Mouse (Mus musculus): ENCODE measurements at regions not wholly inside any gene's neighbourhood (a gene's known extent, or its start where the extent isn't known, plus 50 kb on each side); places are given as distances from the start of the nearest gene placed in this dataset.
A peak's percentile ranks its signal among the peaks of the same experiment; 100 is the strongest.

- Histone ChIP-seq H3K36me3 (replicated peaks; ENCODE audit: control insufficient read depth, insufficient read depth, low read length) (no peaks in the 10 kb centered on the region), H3K4me3 (ENCODE audit: low read depth, low read length) (no peak overlapping the region), H3K27ac (ENCODE audit: low read depth) (no peak overlapping the region), H3K9me3 (replicated peaks; ENCODE audit: control insufficient read depth, low read length) (no peaks in the 10 kb centered on the region), H3K9ac (replicated peaks; ENCODE audit: low read depth, low read length) (no peak overlapping the region), H3K4me2 (ENCODE audit: low read depth, low read length) (no peak overlapping the region), H3K4me1 (ENCODE audit: control insufficient read depth, insufficient read depth) (no peaks in the 10 kb centered on the region), H3K27me3 (ENCODE audit: control insufficient read depth, insufficient read depth, low read length) (no peaks in the 10 kb centered on the region)
- DNase-seq (ENCODE audit: low spot score) (no peak), ATAC-seq (ENCODE audit: insufficient read depth, low read depth) (no peak)
- TF ChIP-seq EP300 (IDR thresholded peaks at IDR 0.05; ENCODE audit: low read depth) (no peak), CTCF (IDR thresholded peaks at IDR 0.05; ENCODE audit: low read depth) (no peak)
Measured at GRCm38 (mm10) chr1:113980111-113980510, 1704.4 kb upstream of the Cntnap5a start.

GRCm38 (mm10) chr1:113989676-113990296 lies 1694.8 kb upstream of the Cntnap5a start:
- Histone ChIP-seq H3K36me3 (replicated peaks; ENCODE audit: control insufficient read depth, insufficient read depth, low read length) (no peaks in the 10 kb centered on the region), H3K4me2 (ENCODE audit: low read depth, low read length) (no peak overlapping the region), H3K27ac (ENCODE audit: low read depth) (no peak overlapping the region), H3K9ac (replicated peaks; ENCODE audit: low read depth, low read length) (no peak overlapping the region), H3K27me3 (ENCODE audit: control insufficient read depth, insufficient read depth, low read length) (no peaks in the 10 kb centered on the region), H3K9me3 (replicated peaks; ENCODE audit: control insufficient read depth, low read length) (no peaks in the 10 kb centered on the region), H3K4me3 (ENCODE audit: low read depth, low read length) (no peak overlapping the region), H3K4me1 (ENCODE audit: control insufficient read depth, insufficient read depth) (no peaks in the 10 kb centered on the region)
- DNase-seq (ENCODE audit: low spot score), result no peak
- TF ChIP-seq CTCF (IDR thresholded peaks at IDR 0.05; ENCODE audit: low read depth) (no peak), EP300 (IDR thresholded peaks at IDR 0.05; ENCODE audit: low read depth) (no peak)
- 78% methylated on average over 6 of the region's 6 CpGs for WGBS
- no peak for ATAC-seq (ENCODE audit: insufficient read depth, low read depth)

DNA sequence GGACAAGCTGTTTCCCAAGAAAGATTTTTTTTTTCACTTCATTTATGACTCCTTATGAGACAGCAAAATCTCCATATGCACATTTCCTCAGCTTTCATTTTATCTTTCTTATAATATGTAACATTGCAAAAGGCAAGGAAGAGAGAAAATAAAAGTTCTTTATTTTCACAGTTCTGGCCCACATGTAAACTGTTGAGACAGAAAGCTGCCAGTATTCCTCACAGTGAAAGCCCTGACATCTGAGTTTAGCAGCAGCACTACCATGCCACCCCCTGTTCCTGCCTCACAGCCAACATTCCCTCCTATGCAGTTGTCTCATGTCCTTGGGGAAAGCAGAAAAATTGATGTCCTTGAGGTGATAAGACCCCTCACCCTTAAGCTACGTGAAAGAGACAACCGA lies 1692.1 kb upstream of the Cntnap5a start:
- WGBS, result 17% methylated on average over 2 of the region's 2 CpGs
- no peak overlapping the region for H3K9ac ChIP-seq (replicated peaks; ENCODE audit: low read depth, low read length)
- no peak for DNase-seq (ENCODE audit: low spot score)
- H3K27me3 ChIP-seq (ENCODE audit: control insufficient read depth, insufficient read depth, low read length), result no peaks in the 10 kb centered on the region
- H3K4me2 ChIP-seq (ENCODE audit: low read depth, low read length), result no peak overlapping the region
- H3K4me3 ChIP-seq (ENCODE audit: low read depth, low read length), result no peak overlapping the region
- TF ChIP-seq CTCF (IDR thresholded peaks at IDR 0.05; ENCODE audit: low read depth) (no peak), EP300 (IDR thresholded peaks at IDR 0.05; ENCODE audit: low read depth) (no peak)
- H3K9me3 ChIP-seq (replicated peaks; ENCODE audit: control insufficient read depth, low read length), result no peaks in the 10 kb centered on the region
- no peaks in the 10 kb centered on the region for H3K36me3 ChIP-seq (replicated peaks; ENCODE audit: control insufficient read depth, insufficient read depth, low read length)
- H3K27ac ChIP-seq (ENCODE audit: low read depth), result no peak overlapping the region
- H3K4me1 ChIP-seq (ENCODE audit: control insufficient read depth, insufficient read depth), result no peaks in the 10 kb centered on the region
- ATAC-seq (ENCODE audit: insufficient read depth, low read depth), result no peak

DNA sequence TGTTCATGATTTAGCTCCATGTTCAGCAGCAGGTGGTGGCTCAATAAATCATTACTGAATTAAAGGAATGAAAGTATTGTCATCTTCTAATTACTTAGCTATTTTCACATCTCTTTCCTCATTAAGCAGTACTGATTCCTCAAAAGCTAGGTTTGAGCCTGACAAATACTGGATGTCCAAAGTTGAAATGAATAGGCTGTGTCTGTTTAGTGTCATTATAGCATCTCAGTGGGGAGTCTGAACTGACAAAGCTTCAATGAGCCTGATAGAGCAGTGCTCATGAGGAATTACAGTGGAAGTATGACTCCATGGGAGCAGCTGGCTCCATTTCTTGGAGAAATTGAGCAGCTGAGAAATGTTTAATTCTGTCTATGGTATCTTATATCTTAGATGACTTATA lies 1646.7 kb upstream of the Cntnap5a start:
- DNase-seq (ENCODE audit: low spot score) (no peak), ATAC-seq (ENCODE audit: insufficient read depth, low read depth) (no peak)
- Histone ChIP-seq H3K27me3 (ENCODE audit: control insufficient read depth, insufficient read depth, low read length) (no peaks in the 10 kb centered on the region), H3K9ac (replicated peaks; ENCODE audit: low read depth, low read length) (no peak overlapping the region), H3K36me3 (replicated peaks; ENCODE audit: control insufficient read depth, insufficient read depth, low read length) (no peaks in the 10 kb centered on the region), H3K4me1 (ENCODE audit: control insufficient read depth, insufficient read depth) (no peaks in the 10 kb centered on the region), H3K4me3 (ENCODE audit: low read depth, low read length) (no peak overlapping the region), H3K27ac (ENCODE audit: low read depth) (no peak overlapping the region), H3K9me3 (replicated peaks; ENCODE audit: control insufficient read depth, low read length) (0 out of 2 replicates have a peak, but pooled peaks cover 4% of the 10 kb centered on the region), H3K4me2 (ENCODE audit: low read depth, low read length) (no peak overlapping the region)
- TF ChIP-seq EP300 (IDR thresholded peaks at IDR 0.05; ENCODE audit: low read depth) (no peak), CTCF (IDR thresholded peaks at IDR 0.05; ENCODE audit: low read depth) (no peak)

DNA sequence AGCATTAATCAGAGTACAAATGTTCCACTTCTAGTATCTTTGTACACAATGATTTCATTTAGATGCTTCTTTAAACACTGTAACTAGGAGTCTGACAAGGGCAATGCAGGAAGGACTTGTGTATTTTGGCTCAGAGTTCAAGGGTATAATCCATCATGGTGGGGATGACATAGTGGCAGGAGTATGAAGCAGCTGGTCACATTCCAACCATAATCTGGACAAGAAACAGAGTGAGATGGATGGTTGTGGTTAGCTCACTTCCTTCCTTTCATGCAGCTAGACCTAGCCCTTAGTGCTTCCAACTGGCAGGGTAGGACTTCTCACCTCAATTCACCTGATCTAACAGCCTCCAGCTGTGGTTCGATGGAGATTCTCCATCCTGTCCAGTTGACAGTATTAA lies 1645.2 kb upstream of the Cntnap5a start:
- DNase-seq (ENCODE audit: low spot score), result peak; percentile 6
- H3K4me1 ChIP-seq (ENCODE audit: control insufficient read depth, insufficient read depth), result no peaks in the 10 kb centered on the region
- H3K27ac ChIP-seq (ENCODE audit: low read depth), result no peak overlapping the region
- H3K4me2 ChIP-seq (ENCODE audit: low read depth, low read length), result no peak overlapping the region
- no peak overlapping the region for H3K4me3 ChIP-seq (ENCODE audit: low read depth, low read length)
- 0 out of 2 replicates have a peak, but pooled peaks have one; percentile 24 for ATAC-seq (ENCODE audit: insufficient read depth, low read depth)
- 0 out of 2 replicates have a peak, but pooled peaks cover 4% of the 10 kb centered on the region for H3K9me3 ChIP-seq (replicated peaks; ENCODE audit: control insufficient read depth, low read length)
- WGBS, result 57% methylated on average over 1 of the region's 1 CpGs
- H3K27me3 ChIP-seq (ENCODE audit: control insufficient read depth, insufficient read depth, low read length), result no peaks in the 10 kb centered on the region
- no peak overlapping the region for H3K9ac ChIP-seq (replicated peaks; ENCODE audit: low read depth, low read length)
- H3K36me3 ChIP-seq (replicated peaks; ENCODE audit: control insufficient read depth, insufficient read depth, low read length), result no peaks in the 10 kb centered on the region
- TF ChIP-seq EP300 (IDR thresholded peaks at IDR 0.05; ENCODE audit: low read depth) (no peak), CTCF (IDR thresholded peaks at IDR 0.05; ENCODE audit: low read depth) (no peak)

GRCm38 (mm10) chr1:114063097-114063496 lies 1621.5 kb upstream of the Cntnap5a start:
- ATAC-seq (ENCODE audit: insufficient read depth, low read depth), result no peak
- no peaks in the 10 kb centered on the region for H3K36me3 ChIP-seq (replicated peaks; ENCODE audit: control insufficient read depth, insufficient read depth, low read length)

More at GRCm38 (mm10) chr1:114063097-114063496, 1621.5 kb upstream of the Cntnap5a start:
- H3K27ac ChIP-seq (ENCODE audit: low read depth), result no peak overlapping the region
- DNase-seq (ENCODE audit: low spot score), result no peak
- TF ChIP-seq EP300 (IDR thresholded peaks at IDR 0.05; ENCODE audit: low read depth) (no peak), CTCF (IDR thresholded peaks at IDR 0.05; ENCODE audit: low read depth) (no peak)
- no peak overlapping the region for H3K4me3 ChIP-seq (ENCODE audit: low read depth, low read length)
- H3K4me2 ChIP-seq (ENCODE audit: low read depth, low read length), result no peak overlapping the region
- no peak overlapping the region for H3K9ac ChIP-seq (replicated peaks; ENCODE audit: low read depth, low read length)
- H3K9me3 ChIP-seq (replicated peaks; ENCODE audit: control insufficient read depth, low read length), result no peaks in the 10 kb centered on the region
- H3K27me3 ChIP-seq (ENCODE audit: control insufficient read depth, insufficient read depth, low read length), result no peaks in the 10 kb centered on the region
- H3K4me1 ChIP-seq (ENCODE audit: control insufficient read depth, insufficient read depth), result no peaks in the 10 kb centered on the region
- WGBS, result 60% methylated on average over 2 of the region's 2 CpGs
